Mouse (Mus musculus) midbrain, embryonic 13.5 days (tissue): ENCODE data around the gene Gm3952. TPM values are rescaled to one million over a fixed set of nuclear protein-coding genes. Genes with fewer than 3 reads are reported as not detected.

Source experiments
- ATAC-seq: fragments of 200-750 bp; cut with Nextera tagmentation; 2 replicates; pipeline ENCODE4 v1.8.0; 2017; ENCODE audit warnings: mild to moderate bottlenecking, moderate TSS enrichment, moderate library complexity
- H3K27ac ChIP-seq: fragments of 300-500 bp; sonication (generic); 2 replicates; pipeline ENCODE4 v1.5.1; 2015; ENCODE audit warnings: inconsistent platforms, mild to moderate bottlenecking, moderate library complexity
- H3K27me3 ChIP-seq: fragments of 300-500 bp; sonication (generic); 2 replicates; pipeline ENCODE4 v1.6.1; 2015; ENCODE audit warnings: mild to moderate bottlenecking, inconsistent platforms
- H3K36me3 ChIP-seq: fragments of 300-500 bp; sonication (generic); 2 replicates; pipeline ENCODE4 v1.6.1; 2015; ENCODE audit warnings: mild to moderate bottlenecking, inconsistent platforms
- H3K4me1 ChIP-seq: fragments of 300-500 bp; sonication (generic); replicated peaks from 2 replicates; pipeline ENCODE4 v1.6.1; 2015; ENCODE audit warnings: inconsistent platforms
- H3K4me2 ChIP-seq: fragments of 300-500 bp; sonication (generic); replicated peaks from 2 replicates; pipeline ENCODE4 v1.6.1; 2015; ENCODE audit warnings: moderate library complexity, mild to moderate bottlenecking, inconsistent platforms
- H3K4me3 ChIP-seq: fragments of 300-500 bp; sonication (generic); replicated peaks from 2 replicates; pipeline ENCODE4 v1.5.1; 2015; ENCODE audit warnings: mild to moderate bottlenecking, inconsistent platforms
- H3K9ac ChIP-seq: fragments of 300-500 bp; sonication (generic); replicated peaks from 2 replicates; pipeline ENCODE4 v1.6.1; 2015; ENCODE audit warnings: mild to moderate bottlenecking, inconsistent platforms
- H3K9me3 ChIP-seq: fragments of 300-500 bp; sonication (generic); 2 replicates; pipeline ENCODE4 v1.6.1; 2016; ENCODE audit warnings: mild to moderate bottlenecking, inconsistent platforms
- WGBS: fragments of 180-500 bp; shearing (Covaris S2); methylation state at CpG from one replicate; pipeline ENCODE4 v1.1.7; 2015; 5-methylcytosine and 5-hydroxymethylcytosine counted together
- polyA plus RNA-seq: library from polyadenylated mRNA; unstranded; fragments of >200 nt; fragmentation: Nextera tagmentation; extraction: Ambion mirVana; gene quantifications from 2 replicates; pipeline ENCODE4 v1.2.1, GENCODE M21; 2015

Gene Gm3952
- polyA plus RNA-seq, 1 experiment from 2014 or later: not detected

DNA sequence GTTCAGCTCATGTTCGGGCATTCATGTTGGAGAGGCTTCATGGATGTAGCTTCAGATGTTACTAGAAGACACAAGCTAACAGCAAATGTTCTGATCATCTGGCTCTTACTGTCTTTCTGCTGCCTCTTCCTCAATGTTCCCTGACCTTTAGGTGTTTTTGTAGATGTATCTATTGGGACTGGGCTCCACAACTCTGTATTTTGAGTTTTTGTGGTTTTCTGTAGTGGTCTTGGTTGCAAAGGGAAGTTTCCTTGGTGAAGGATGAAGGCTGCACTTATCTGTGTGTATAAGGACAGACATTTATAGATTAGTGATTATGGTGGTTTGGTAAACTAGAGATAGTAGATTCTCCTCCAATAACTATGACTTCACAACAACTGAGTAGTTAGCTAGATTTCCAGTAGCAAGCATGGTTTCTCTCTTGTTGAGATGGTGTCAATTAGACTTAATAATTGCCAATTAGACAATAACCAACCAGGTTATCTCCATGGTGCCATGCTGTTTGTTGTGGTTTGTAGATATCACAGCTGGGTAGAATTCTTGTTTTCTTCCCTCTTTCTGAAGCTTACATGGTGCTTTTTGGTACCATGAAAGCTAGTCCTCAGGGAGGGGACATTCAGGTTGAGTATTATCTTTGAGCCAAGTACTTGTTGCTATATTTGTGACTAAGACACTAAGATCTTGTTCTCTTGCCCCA is 101.6 kb downstream of the Gm3952 start:
- 94% methylated on average over 1 of the region's 1 CpGs for WGBS
- H3K9me3 ChIP-seq: no peaks in the 10 kb centered on the region
- ATAC-seq: no peak
- H3K27ac ChIP-seq: no peak overlapping the region
- no peaks in the 10 kb centered on the region for H3K27me3 ChIP-seq
- H3K4me3 ChIP-seq: no peak overlapping the region
- H3K4me2 ChIP-seq: no peak overlapping the region
- no peak overlapping the region for H3K9ac ChIP-seq
- H3K4me1 ChIP-seq: peaks cover 7% of the 10 kb centered on the region; the same call in 1 of the 2 replicates
- H3K36me3 ChIP-seq: no peaks in the 10 kb centered on the region

Other genes with a start within 250 kb of the Gm3952 start
- gene Itgb1, start 113.0 kb downstream of the Gm3952 start, polyA plus RNA-seq: 79.3 and 86.3 TPM in 2 replicates